Mouse (Mus musculus): ENCODE measurements around the gene Nrg3. TPM values are rescaled to one million over a fixed set of nuclear protein-coding genes. Genes with fewer than 3 reads are reported as not detected.

Nrg3 gene
- polyA plus RNA-seq, 1 experiment from 2014 or later = 0.28 TPM

DNA sequence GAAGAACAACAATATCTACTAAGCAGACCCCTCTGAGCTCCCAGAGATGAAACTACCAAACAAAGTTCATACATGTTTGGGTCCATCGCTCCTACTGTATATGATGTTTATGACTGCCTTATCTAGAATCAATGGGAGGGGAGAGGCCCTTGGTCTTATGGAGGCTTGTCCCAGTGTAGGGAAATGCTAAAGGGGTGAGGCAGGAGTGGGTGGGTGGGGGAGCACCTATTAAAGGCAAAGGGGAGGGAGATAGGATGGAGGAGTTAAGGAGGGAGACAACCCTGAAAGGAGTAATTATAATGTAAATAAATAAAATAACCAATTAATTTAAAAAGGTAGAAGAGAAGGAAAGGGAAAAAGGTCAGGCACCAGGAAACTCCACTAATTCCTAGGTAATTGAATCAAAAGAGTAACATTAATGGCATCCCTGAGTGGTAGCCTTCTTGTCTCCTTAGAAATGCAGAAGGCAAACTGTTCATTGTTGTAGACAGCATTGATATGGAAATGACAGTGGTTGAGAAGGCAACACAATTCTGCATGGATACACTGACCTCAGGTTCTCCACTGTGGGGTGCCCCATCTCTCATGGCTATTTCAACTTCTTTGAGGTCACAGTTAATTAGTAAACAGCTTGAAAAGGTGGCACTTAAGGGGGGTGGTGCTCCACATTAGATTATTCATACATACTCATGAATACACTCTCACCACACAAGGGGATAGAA lies 1152.1 kb downstream of the Nrg3 start:
- Histone ChIP-seq H3K36me3 (ENCODE audit: control insufficient read depth, insufficient read depth, low read length) (no peaks in the 10 kb centered on the region), H3K9ac (ENCODE audit: low read depth, low read length) (no peak overlapping the region), H3K27me3 (replicated peaks; ENCODE audit: control insufficient read depth, insufficient read depth, low read length) (no peaks in the 10 kb centered on the region), H3K27ac (ENCODE audit: low read length) (no peak overlapping the region), H3K4me3 (ENCODE audit: low read length) (no peak overlapping the region), H3K4me2 (ENCODE audit: low read depth, low read length) (no peak overlapping the region), H3K4me1 (ENCODE audit: control insufficient read depth, insufficient read depth, low read length) (no peaks in the 10 kb centered on the region), H3K9me3 (ENCODE audit: control insufficient read depth, low read length) (no peaks in the 10 kb centered on the region)
- 86% methylated on average over 1 of the region's 1 CpGs for whole genome bisulfite sequencing
- no peak for ATAC-seq

Small RNA genes lying within 50 kb of the gene (microRNA-seq; reads per million reads assigned to microRNA genes)
- not detected for gene Gm27332
